Mouse (Mus musculus): ENCODE data around the gene Dyrk1a. TPM values are rescaled to one million over a fixed set of nuclear protein-coding genes. Genes with fewer than 3 reads are reported as not detected.
"Not testable (repeated sequence)": the region's sequence is repeated elsewhere in the genome, so short reads cannot be mapped to it uniquely, and the experiment has no call there.

Gene Dyrk1a
- polyA plus RNA-seq, 1 experiment from 2014 or later: 11.3 TPM

DNA sequence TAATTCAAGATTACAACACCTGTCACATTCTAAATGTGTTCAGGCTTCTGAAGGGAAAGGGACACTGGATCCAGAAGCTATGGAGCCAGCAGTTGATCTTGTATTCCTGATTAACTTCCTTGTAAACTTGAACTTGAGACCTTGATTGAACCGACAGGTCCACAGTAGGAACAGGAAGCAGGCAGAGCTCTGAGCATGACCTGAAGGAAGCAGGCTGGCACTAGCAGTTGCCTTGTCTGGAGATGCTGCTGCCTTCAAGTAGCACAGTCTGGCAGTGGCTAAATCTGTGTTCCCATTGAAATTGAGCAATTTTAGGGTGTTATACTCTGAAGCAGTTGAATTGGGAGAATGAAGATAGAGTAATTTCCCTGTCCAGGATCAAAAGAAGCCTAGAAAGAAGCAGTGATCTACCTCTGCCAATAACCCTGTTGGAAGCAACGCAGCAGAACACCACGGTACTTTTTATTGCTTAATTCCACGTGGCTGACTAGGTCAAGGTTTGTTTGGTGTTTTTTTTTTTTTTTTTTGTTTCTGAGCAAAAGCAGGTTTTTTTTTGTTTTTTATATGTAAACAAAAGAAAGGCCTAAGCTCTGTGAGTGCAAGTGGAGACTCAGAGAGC is 124.0 kb downstream of the Dyrk1a start:
- no peak overlapping the region for H3K9ac ChIP-seq (ENCODE audit: low read length)
- no peak overlapping the region for H3K27ac ChIP-seq (ENCODE audit: low read depth, low read length)
- WGBS: 95% methylated on average over 4 of the region's 4 CpGs
- peaks cover 10% of the 10 kb centered on the region; the same call in 1 of the 2 replicates for H3K36me3 ChIP-seq (ENCODE audit: control insufficient read depth, insufficient read depth, low read length)
- no peak overlapping the region for H3K4me2 ChIP-seq
- no peaks in the 10 kb centered on the region for H3K9me3 ChIP-seq (ENCODE audit: control insufficient read depth, low read length)
- no peaks in the 10 kb centered on the region for H3K27me3 ChIP-seq (ENCODE audit: control insufficient read depth, insufficient read depth, low read length)
- no peak for DNase-seq (ENCODE audit: low spot score, missing footprints)
- H3K4me1 ChIP-seq (ENCODE audit: control insufficient read depth, insufficient read depth, low read length): no peaks in the 10 kb centered on the region
- H3K4me3 ChIP-seq (ENCODE audit: low read depth, low read length): no peak overlapping the region
- no peak for ATAC-seq (ENCODE audit: low FRiP score)

DNA sequence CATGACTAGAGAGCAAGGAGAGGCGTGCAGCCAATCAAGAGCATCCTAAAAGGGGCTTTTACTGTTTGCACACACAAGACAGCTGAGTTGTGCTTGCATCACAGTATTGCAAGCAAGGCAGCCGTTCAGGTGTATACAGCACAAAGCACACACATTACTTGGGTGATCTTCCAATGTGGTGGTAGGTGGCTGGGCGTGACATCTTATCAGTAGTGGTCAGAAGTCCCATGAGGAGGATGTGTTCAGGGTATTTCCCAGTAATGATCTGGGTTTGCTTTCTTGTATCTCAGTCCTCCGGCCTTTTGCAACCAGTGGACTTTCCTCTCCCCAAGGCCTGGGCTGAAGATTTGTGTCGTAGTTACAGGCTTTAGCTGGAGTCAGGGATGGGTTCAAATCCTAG is 127.7 kb downstream of the Dyrk1a start:
- WGBS: 86% methylated on average over 5 of the region's 5 CpGs
- Histone ChIP-seq H3K9ac (ENCODE audit: low read length) (no peak overlapping the region), H3K27me3 (ENCODE audit: control insufficient read depth, insufficient read depth, low read length) (no peaks in the 10 kb centered on the region), H3K36me3 (ENCODE audit: control insufficient read depth, insufficient read depth, low read length) (no peaks in the 10 kb centered on the region; the same call in 1 of the 2 replicates), H3K4me3 (ENCODE audit: low read depth, low read length) (no peak overlapping the region), H3K4me1 (ENCODE audit: control insufficient read depth, insufficient read depth, low read length) (no peaks in the 10 kb centered on the region), H3K4me2 (no peak overlapping the region), H3K9me3 (ENCODE audit: control insufficient read depth, low read length) (no peaks in the 10 kb centered on the region), H3K27ac (ENCODE audit: low read depth, low read length) (no peak overlapping the region)
- ATAC-seq (ENCODE audit: low FRiP score) (no peak), DNase-seq (ENCODE audit: low spot score, missing footprints) (no peak)

DNA sequence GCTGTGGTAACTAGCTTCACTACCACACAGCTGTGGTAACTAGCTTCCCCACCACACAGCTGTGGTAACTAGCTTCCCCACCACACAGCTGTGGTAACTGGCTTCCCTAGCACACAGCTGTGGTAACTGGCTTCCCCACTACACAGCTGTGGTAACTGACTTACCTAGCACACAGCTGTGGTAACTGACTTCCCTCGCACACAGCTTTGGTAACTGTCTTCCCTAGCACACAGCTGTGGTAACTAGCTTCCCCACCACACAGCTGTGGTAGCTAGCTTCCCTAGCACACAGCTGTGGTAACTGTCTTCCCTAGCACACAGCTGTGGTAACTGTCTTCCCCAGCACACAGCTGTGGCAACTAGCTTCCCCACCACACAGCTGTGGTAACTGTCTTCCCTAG is 128.4 kb downstream of the Dyrk1a start:
- H3K4me1 ChIP-seq (ENCODE audit: control insufficient read depth, insufficient read depth, low read length); H3K9me3 ChIP-seq (ENCODE audit: control insufficient read depth, low read length); H3K27me3 ChIP-seq (ENCODE audit: control insufficient read depth, insufficient read depth, low read length); DNase-seq (ENCODE audit: low spot score, missing footprints); H3K9ac ChIP-seq (ENCODE audit: low read length); H3K36me3 ChIP-seq (ENCODE audit: control insufficient read depth, insufficient read depth, low read length); H3K4me2 ChIP-seq; H3K27ac ChIP-seq (ENCODE audit: low read depth, low read length); H3K4me3 ChIP-seq (ENCODE audit: low read depth, low read length); ATAC-seq (ENCODE audit: low FRiP score): not testable (repeated sequence)
- WGBS: 100% methylated on average over 1 of the region's 1 CpGs

DNA sequence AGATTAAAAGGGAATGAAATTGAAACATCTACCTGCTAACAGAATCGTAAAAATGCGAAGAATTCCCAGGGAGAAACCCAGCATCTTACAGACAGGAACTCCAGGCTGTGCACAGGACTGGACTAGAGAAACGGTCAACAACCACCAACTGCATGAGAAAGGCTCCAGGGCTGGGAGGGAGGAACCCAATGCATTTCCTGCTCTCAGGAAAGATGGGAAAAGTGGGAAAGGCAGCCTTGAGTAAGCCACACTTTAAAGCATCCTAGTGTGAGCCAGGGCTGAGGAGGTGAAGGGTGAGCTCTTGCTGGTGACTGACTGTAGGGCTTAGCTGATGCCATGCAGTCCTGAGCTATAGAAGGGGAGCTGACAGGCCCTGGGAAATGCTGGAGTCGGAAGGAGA is 131.3 kb downstream of the Dyrk1a start:
- no peak for ATAC-seq (ENCODE audit: low FRiP score)
- Histone ChIP-seq H3K27me3 (ENCODE audit: control insufficient read depth, insufficient read depth, low read length) (no peaks in the 10 kb centered on the region), H3K4me2 (no peak overlapping the region), H3K9me3 (ENCODE audit: control insufficient read depth, low read length) (no peaks in the 10 kb centered on the region), H3K36me3 (ENCODE audit: control insufficient read depth, insufficient read depth, low read length) (no peaks in the 10 kb centered on the region), H3K9ac (ENCODE audit: low read length) (no peak overlapping the region), H3K27ac (ENCODE audit: low read depth, low read length) (no peak overlapping the region), H3K4me1 (ENCODE audit: control insufficient read depth, insufficient read depth, low read length) (no peaks in the 10 kb centered on the region), H3K4me3 (ENCODE audit: low read depth, low read length) (no peak overlapping the region)
- no peak for DNase-seq (ENCODE audit: low spot score, missing footprints)
- 87% methylated on average over 4 of the region's 4 CpGs for WGBS

DNA sequence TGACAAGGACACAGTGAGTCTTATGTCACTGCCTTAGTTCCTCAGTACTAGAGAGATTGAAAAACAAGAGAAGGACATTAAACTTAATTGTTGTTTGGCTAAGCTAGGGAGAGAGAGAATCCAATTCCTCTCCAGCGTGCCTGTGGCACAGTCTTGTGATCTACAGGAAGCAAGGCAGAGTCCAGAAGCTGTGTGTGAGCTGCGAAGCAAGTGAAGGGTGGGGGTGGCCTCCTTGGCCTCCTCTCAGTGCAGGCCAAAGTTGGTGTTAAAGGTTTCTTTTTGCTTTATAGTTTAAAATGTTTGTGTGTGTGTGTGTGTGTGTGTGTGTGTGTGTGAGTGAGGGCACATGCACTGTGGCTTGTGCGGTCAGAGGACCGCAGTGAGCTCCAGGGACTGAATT is 132.2 kb downstream of the Dyrk1a start:
- H3K4me1 ChIP-seq (ENCODE audit: control insufficient read depth, insufficient read depth, low read length): no peaks in the 10 kb centered on the region
- ATAC-seq (ENCODE audit: low FRiP score) (no peak), DNase-seq (ENCODE audit: low spot score, missing footprints) (no peak)
- WGBS: 93% methylated on average over 4 of the region's 4 CpGs
- no peaks in the 10 kb centered on the region for H3K27me3 ChIP-seq (ENCODE audit: control insufficient read depth, insufficient read depth, low read length)
- H3K4me3 ChIP-seq (ENCODE audit: low read depth, low read length): no peak overlapping the region
- no peak overlapping the region for H3K9ac ChIP-seq (ENCODE audit: low read length)
- H3K9me3 ChIP-seq (ENCODE audit: control insufficient read depth, low read length): no peaks in the 10 kb centered on the region
- H3K4me2 ChIP-seq: no peak overlapping the region
- no peaks in the 10 kb centered on the region for H3K36me3 ChIP-seq (ENCODE audit: control insufficient read depth, insufficient read depth, low read length)
- no peak overlapping the region for H3K27ac ChIP-seq (ENCODE audit: low read depth, low read length)

DNA sequence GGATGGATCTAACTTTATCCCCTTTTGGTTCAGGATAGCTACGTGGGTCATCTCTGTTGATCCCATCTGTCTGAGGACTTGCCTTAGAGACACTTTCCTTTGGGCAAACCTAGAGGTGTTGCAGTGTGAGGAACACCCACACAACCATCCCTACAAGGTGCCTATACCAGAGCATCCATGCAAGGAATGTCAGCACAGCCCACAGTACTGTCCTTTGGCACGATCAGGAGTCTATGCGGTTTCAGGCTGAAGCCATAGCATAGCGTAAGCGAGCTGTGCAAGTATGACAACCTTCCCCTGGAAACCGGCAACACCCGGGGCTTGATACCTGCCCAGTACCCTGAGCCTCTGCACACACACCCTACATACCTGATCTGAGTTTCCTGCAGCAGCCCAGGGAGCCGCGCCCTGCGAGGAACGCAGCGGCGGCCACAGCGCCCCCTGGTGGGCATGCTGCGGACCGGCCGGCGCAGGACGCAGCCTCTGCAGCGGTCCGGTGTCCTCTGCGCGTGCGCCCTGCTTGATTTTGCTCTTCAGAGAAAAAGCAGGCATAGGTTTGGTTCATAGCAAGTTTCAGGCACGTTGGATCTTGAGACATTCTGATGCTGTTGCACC is 143.8 kb downstream of the Dyrk1a start:
- 8% methylated on average over 25 of the region's 25 CpGs for WGBS

DNA sequence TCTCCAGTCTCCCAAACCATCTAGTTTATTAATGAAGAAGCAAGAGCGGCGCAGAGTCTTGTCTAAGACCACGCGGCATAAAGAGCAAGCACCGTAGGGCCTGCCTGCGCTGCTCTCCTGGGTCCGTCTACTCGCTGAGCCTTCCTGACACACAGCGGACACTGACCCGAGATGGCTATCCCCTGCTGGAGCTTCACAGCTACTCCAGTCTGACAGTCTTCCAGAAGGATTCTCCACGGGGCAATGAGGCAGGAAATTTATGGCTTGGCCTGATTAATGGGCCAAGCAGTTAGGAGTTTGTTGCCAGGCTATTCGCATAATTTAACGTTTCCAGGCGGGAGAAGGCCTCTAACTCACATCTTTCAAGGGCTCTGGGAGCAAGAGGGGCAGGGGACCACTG is 144.7 kb downstream of the Dyrk1a start:
- Histone ChIP-seq H3K27ac (ENCODE audit: low read depth, low read length) (no peak overlapping the region), H3K4me2 (no peak overlapping the region), H3K27me3 (ENCODE audit: control insufficient read depth, insufficient read depth, low read length) (no peaks in the 10 kb centered on the region), H3K4me3 (ENCODE audit: low read depth, low read length) (no peak overlapping the region), H3K9ac (ENCODE audit: low read length) (no peak overlapping the region), H3K36me3 (ENCODE audit: control insufficient read depth, insufficient read depth, low read length) (no peaks in the 10 kb centered on the region), H3K4me1 (ENCODE audit: control insufficient read depth, insufficient read depth, low read length) (no peaks in the 10 kb centered on the region), H3K9me3 (ENCODE audit: control insufficient read depth, low read length) (no peaks in the 10 kb centered on the region)
- DNase-seq (ENCODE audit: low spot score, missing footprints) (no peak), ATAC-seq (ENCODE audit: low FRiP score) (no peak)
- 70% methylated on average over 14 of the region's 14 CpGs for WGBS

More for the DNA sequence above, 143.8 kb downstream of the Dyrk1a start:
- DNase-seq (ENCODE audit: low spot score, missing footprints) (peak; percentile 99), ATAC-seq (ENCODE audit: low FRiP score) (peak; percentile 86)
- Histone ChIP-seq H3K36me3 (ENCODE audit: control insufficient read depth, insufficient read depth, low read length) (no peaks in the 10 kb centered on the region), H3K9ac (ENCODE audit: low read length) (no peak overlapping the region), H3K27ac (ENCODE audit: low read depth, low read length) (no peak overlapping the region), H3K4me2 (peak overlapping the region; percentile 11; the same call in 1 of the 2 replicates), H3K4me1 (ENCODE audit: control insufficient read depth, insufficient read depth, low read length) (no peaks in the 10 kb centered on the region), H3K9me3 (ENCODE audit: control insufficient read depth, low read length) (no peaks in the 10 kb centered on the region), H3K4me3 (ENCODE audit: low read depth, low read length) (no peak overlapping the region; the same call in 1 of the 2 replicates), H3K27me3 (ENCODE audit: control insufficient read depth, insufficient read depth, low read length) (no peaks in the 10 kb centered on the region)

DNA sequence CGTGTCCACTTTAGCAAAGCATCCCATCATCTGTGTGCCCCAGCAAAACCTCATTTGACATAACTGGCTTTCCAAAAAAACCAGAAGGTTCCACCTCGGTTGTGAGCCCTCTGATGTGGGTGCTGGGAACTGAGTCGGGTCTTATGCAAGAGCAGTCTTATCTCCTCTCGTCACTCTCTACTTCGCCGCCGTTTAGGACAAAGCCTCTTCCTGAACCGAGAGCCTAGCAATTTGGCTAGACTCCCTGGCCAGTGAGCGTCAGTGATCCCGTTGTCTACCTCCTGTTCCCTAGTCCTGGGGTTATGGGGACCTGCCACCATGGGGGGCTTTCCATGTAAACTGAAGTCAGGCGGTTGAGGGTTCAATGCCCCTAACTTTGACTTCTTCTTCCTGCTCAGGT is 147.2 kb downstream of the Dyrk1a start:
- Histone ChIP-seq H3K27ac (ENCODE audit: low read depth, low read length) (no peak overlapping the region), H3K4me2 (no peak overlapping the region), H3K27me3 (ENCODE audit: control insufficient read depth, insufficient read depth, low read length) (no peaks in the 10 kb centered on the region), H3K36me3 (ENCODE audit: control insufficient read depth, insufficient read depth, low read length) (no peaks in the 10 kb centered on the region), H3K4me1 (ENCODE audit: control insufficient read depth, insufficient read depth, low read length) (no peaks in the 10 kb centered on the region), H3K4me3 (ENCODE audit: low read depth, low read length) (no peak overlapping the region), H3K9ac (ENCODE audit: low read length) (no peak overlapping the region), H3K9me3 (ENCODE audit: control insufficient read depth, low read length) (no peaks in the 10 kb centered on the region)
- WGBS: 89% methylated on average over 11 of the region's 11 CpGs
- ATAC-seq (ENCODE audit: low FRiP score): no peak
- peak; percentile 57 for DNase-seq (ENCODE audit: low spot score, missing footprints)

DNA sequence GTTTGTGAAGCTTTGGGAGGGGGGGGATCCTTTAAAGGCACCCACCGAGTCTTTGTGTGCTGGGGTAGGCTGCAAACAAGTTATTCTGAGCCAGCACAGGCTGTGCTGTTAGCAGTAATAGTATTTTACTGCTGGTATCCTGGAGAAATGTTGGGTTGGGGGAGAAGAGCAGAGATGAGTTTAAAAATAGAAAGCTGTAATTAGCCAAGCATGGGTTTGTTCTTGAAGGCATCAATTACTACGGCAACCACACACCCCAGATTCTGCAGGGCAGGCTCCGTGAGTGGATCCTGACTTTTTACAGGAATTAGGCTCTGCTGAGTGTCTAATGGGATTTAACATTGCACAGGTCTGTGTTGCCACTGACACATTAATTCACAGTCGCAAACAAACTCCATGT is 149.1 kb downstream of the Dyrk1a start:
- WGBS: 75% methylated on average over 4 of the region's 4 CpGs
- DNase-seq (ENCODE audit: low spot score, missing footprints): peak; percentile 19
- H3K27me3 ChIP-seq (ENCODE audit: control insufficient read depth, insufficient read depth, low read length): no peaks in the 10 kb centered on the region
- ATAC-seq (ENCODE audit: low FRiP score): no peak
- no peak overlapping the region for H3K27ac ChIP-seq (ENCODE audit: low read depth, low read length)
- H3K9me3 ChIP-seq (ENCODE audit: control insufficient read depth, low read length): no peaks in the 10 kb centered on the region
- no peak overlapping the region for H3K4me2 ChIP-seq
- H3K9ac ChIP-seq (ENCODE audit: low read length): no peak overlapping the region
- no peaks in the 10 kb centered on the region for H3K36me3 ChIP-seq (ENCODE audit: control insufficient read depth, insufficient read depth, low read length)
- H3K4me1 ChIP-seq (ENCODE audit: control insufficient read depth, insufficient read depth, low read length): no peaks in the 10 kb centered on the region
- no peak overlapping the region for H3K4me3 ChIP-seq (ENCODE audit: low read depth, low read length)
